Mouse (Mus musculus) 3T3-L1 (cell line): ENCODE data around the gene Hectd4.

Experiments
- DNase-seq: peaks from one replicate; pipeline ENCODE4 v3.0.0-alpha.2; 2015; ENCODE audit warnings: low read depth, low spot score

Gene Hectd4

DNA sequence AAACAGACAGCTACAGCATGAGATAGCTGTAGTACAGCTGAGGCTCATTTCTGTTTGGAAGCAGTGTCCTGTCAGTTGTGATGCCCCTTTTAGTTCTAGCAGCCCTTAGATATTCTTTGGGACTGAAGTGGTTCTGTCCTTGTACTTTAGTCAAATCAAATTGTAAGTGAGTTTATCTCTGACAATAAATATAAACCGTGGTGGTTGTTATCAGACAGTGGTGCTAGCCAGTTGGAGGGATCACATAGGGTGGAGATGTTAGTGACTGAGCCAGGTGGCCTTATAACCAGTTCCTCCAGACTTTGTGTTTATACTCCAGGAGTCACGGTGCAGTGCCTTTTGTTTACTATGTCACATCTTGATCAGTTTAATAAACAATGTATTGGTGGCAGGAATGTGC lies 13.7 kb downstream of the Hectd4 start:
- DNase-seq = no peak

GRCm38 (mm10) chr5:121236171-121236570 lies 16.2 kb downstream of the Hectd4 start:
- DNase-seq = no peak

- DNase-seq = no peak
Measured at GRCm38 (mm10) chr5:121238208-121238607, 18.2 kb downstream of the Hectd4 start.

GRCm38 (mm10) chr5:121239846-121240245 lies 19.8 kb downstream of the Hectd4 start:
- no peak for DNase-seq

GRCm38 (mm10) chr5:121241182-121241581 lies 21.2 kb downstream of the Hectd4 start:
- DNase-seq = no peak

GRCm38 (mm10) chr5:121242261-121242660 lies 22.2 kb downstream of the Hectd4 start:
- no peak for DNase-seq

DNA sequence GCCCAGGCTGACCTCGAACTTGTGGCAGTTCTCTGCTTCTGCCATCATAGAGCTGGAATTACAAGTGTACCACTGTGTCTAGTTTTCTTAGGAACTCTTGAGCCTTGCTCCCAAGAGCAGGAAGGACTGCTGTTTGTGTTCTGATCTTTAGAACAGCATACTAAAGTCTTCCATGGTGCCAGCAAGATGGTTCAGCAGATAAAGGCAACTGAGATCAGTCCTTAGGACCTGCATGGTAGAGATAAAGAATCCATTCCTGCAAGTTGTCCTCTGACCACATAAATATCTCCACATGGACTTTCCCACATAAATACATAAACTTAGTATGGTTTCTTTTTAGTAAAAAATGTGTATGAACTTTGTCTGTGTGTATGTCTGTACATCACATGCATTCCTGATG lies 22.7 kb downstream of the Hectd4 start:
- no peak for DNase-seq

DNA sequence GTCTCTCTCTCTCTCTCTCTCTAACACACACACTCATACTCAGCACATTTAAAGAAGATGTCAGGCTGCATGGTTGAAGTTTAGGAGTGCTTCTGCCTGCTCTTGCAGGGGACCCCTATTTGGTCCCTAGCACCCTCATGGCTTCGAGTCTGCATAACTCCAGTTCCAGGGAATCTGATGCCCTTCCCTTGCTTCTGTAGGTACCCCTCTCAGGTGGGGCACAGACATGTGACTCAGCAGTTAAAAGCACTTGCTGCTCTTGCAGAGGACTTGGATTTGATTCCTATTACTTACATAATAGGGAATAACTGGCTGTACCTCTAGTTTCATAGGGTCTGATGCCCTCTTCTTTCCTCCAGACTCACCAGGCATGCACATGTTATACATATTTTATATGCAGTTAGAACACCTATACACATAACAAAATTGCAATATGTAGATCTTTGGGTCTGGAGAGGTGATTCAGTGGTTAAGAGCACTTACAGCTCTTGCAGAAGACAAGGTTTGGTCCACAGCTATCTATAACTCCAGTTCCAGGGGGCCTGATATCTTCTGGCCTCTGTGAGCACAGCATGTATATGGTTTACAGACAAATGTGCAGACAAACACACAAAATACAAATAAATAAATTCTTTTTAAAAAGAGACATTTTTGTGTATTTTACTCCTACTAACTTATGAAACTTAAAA lies 23.8 kb downstream of the Hectd4 start:
- DNase-seq = no peak

DNA sequence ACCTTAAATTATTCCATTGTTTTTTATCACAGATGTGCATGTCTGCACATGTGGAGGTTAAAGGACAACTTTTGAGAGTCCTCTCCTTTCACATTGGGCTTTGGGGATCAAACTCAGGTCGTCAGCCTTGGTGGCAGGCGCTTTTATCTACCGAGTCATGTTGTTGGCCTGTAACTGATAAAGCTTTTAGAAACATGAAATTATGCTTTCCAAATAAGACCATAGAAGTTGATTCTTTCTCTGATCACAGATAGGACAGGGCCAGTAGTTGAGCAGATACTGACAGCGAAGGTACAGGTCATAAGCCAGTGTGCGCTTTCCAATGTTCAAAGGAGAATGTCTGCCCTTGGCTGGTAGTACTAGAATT lies 24.3 kb downstream of the Hectd4 start:
- DNase-seq = no peak

GRCm38 (mm10) chr5:121245201-121245600 lies 25.2 kb downstream of the Hectd4 start:
- DNase-seq = peak; percentile 20

DNA sequence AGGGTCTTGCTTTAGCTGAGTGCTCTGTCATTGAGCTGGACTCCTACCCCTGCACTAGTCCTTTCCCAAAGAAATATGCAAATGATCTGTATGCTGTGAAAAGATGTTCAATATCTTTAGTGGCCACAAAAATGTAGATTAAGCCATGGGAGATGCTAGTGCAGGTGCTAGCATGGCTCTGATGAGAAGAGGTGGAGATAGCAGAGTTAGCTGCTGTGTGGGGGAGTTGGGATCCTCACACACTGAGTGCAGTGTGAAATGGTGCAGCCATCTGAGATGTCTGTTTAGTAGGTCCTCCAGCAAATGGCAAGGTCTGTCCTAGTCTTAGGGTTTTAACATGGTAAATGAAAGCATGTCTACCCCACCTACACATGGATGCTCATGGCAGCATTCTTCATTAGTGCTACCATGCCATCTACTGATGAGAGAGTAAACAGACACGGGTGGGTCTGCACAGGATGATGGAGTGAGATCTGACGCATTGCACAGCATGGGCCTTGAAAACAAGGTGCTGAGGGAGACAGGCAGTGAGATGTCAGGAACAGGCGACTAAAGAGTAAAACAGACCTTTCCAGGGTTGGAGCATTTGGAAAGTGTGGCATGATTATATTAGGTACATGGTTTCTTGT lies 28.9 kb downstream of the Hectd4 start:
- DNase-seq = no peak

DNA sequence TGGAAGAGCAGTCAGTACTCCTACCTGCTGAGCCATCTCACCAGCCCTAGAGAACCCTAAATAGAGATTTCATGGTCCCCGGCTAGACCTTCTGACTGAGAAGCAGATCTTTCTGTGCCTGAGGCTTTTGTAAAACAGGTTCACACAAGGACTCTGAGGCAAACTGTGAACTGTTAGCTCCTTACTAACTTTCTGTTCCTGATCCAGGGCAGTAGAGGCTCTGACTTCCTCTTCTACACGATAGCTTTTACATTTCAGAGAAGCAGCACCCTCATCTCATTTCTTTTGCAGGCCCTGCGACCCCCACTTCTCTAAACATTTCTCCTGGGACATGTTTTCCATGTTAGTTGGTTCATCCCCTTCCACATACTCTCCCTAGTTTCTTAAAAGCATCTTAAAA lies 29.7 kb downstream of the Hectd4 start:
- no peak for DNase-seq

DNA sequence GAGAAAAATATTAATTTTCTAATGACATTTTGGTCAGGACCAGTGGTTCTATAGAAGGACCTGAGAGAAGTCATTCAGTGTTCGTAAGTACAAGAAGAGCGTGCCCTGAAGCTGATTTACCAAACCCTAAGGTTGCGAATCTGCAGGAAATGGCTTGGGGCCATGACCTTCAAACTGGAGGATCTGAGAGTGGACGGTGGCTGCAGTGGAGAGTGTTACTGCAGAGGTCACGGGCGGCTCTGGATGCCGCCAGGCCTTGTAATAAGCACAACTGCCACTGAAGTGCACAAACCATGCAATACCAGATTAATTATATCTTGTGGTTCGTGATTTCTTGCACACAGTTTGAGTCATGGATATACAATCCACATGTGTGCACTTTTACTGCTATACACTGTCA lies 31.8 kb downstream of the Hectd4 start:
- DNase-seq = no peak

- DNase-seq = no peak
Measured at GRCm38 (mm10) chr5:121253816-121254497, 33.9 kb downstream of the Hectd4 start.

DNA sequence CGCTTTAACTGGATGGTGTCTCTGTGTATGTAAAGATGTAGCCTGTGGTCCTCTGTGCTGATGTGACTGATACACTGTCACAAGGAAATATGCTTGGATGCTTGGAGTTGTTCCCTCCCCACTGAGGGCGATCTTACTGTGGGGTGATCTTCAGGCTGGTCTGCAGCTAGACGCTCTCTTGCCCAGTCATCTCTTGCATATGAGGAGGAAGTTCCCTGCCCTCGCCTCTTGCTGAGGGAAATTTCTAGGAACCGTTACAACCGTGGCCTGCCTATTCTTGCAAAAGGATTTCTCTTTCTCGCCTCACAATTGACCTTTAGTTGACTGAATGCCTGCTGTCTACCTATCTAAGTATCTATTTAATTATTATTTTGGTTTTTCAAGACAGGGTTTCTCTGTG lies 35.0 kb downstream of the Hectd4 start:
- no peak for DNase-seq

- no peak for DNase-seq
Measured at GRCm38 (mm10) chr5:121261806-121262205, 41.8 kb downstream of the Hectd4 start.

GRCm38 (mm10) chr5:121262415-121262814 lies 42.4 kb downstream of the Hectd4 start:
- DNase-seq = no peak

DNA sequence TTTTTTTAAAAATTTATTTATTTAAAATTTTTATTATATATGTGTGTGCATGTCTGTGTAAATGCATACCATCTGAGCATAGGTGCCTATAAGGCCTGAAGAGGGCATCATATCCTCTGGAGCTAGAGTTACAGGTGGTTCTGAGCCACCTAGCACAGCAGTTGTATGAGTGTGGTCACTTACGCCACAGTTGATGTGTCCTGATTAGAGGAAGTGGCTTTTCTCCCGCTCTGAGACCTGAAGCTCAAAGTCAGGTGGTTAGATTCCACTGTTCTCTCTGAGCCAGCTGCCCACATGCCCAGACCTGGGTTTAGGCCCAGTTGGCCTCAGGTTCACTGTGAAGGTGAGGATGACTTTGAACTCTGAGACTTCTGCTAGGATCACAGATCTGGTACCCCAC lies 44.6 kb downstream of the Hectd4 start:
- DNase-seq = no peak

- DNase-seq = peak; percentile 74
Measured at GRCm38 (mm10) chr5:121266741-121267382, 46.8 kb downstream of the Hectd4 start.

DNA sequence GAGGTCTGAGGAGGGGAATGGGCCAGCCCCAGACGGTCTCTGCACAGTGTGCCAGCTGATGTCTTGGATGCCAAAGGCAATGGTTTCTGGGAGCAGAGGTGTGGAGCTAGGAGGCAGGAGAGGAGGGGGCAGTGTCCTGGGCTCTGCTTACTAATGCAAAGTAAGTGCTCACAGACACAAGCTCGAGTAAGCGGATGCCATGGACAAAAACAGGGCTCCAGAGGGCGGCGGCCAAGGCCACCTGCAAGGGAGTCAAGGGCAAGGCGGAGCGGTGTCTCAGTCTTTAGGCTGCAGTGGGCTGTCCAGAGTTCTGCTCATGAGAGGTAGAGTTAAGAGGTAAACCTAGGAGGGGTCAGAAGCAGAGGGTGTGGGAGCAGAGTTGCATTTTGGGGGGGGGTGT lies 51.0 kb downstream of the Hectd4 start:
- no peak for DNase-seq

DNA sequence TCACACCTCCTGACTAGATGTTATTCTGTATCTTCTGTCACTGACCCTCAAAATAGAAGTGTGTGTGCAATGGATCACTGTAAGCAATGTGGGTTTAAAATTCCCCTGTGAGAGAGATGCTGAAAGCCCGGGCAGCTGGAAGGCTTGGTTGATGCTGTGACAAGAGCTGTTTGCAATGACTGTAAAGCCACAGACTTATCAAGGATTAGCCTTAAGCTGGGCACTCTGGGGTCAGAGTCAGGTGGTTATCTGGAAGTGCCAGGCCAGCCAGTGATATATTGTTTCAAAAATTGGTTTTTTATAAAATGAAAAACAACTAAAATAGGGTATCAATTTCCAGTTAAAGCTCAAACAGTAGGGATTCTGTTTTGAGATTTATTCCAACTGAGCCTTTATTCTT lies 56.8 kb downstream of the Hectd4 start:
- DNase-seq = no peak

GRCm38 (mm10) chr5:121280456-121280855 lies 60.4 kb downstream of the Hectd4 start:
- DNase-seq = no peak

DNA sequence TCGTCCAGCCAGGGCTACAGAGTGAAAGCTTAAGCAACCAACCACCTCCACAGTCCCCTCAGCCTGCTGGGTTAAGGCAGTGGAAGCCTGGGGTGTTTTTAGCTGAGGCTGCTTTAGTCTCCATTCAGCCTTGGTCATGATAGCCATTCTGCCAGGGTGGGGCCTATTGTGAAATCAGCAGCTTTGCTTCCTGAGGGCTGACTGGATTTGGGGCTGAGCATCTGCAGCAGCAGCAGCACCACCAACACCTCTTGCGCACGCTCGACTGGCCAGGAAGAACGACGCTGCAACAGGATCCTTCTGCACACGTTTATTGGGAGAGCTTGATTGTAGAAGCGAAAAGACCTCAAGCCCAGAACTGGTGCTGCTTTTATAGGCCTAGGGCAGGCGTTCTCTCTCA lies 63.0 kb downstream of the Hectd4 start:
- DNase-seq = no peak
